Mouse (Mus musculus): ENCODE results near the gene Nudt4.

DNA sequence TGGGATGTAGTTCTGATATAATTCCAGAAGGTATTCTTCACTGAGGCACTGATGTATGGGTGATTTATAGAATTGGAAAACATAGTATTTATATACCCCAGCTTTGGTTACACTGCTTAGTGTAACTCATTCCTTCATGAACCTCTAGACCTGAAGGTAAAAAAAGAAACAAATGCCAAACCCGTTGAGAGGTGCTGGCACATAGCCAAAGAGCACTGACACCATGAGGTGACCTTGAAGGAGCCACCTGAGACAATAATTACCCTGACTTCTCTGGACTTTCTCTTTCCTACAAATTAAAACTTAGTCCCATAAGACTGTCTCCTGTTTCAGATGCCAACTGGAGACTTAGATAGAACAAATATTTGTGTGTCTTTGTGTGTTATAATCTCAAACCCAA, 59.6 kb downstream of the Nudt4 start:
- TF ChIP-seq GABPA (IDR thresholded peaks at IDR 0.05; ENCODE audit: insufficient replicate concordance, low read depth, low read length) (no peak), NRF1 (IDR thresholded peaks at IDR 0.05; ENCODE audit: low read depth, low read length) (no peak), HCFC1 (IDR thresholded peaks at IDR 0.05; ENCODE audit: low read depth, low read length) (no peak), SIN3A (IDR thresholded peaks at IDR 0.05; ENCODE audit: low read length) (no peak), NELFE (IDR thresholded peaks at IDR 0.05; ENCODE audit: low read depth, low read length) (no peak), CTCF (conservative IDR thresholded peaks at IDR 0.05 in 1 of 2, IDR thresholded peaks at IDR 0.05 in 1 of 2; ENCODE audit: low read depth in 2 of 2, low read length in 2 of 2) (no peak)
